Mouse (Mus musculus): ENCODE results near the gene Rtp2. TPM values are rescaled to one million over a fixed set of nuclear protein-coding genes. Genes with fewer than 3 reads are reported as not detected.

Rtp2 gene
- polyA plus RNA-seq (2012; rRNA removed; ENCODE audit: low replicate concordance): not detected in 2 replicates

DNA sequence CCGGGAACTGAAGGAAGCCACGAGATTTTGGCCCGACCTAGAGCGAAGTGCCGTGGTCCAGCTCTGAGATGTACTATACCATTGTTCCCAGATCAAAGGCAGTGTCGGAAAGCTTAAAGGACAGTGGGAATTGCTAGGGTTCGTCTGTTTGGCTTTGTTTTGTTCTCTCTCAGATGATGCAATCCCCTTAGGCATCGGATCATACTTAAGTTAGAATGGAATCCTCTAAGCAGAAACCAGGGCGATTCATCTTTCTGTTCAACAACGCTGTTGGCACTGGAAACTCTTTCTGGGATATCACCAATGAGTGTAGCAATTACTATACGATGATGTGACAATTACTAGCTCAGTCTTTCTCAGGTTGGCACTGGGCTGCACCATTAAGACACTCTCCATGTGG is at the start of gene Rtp2:
Gene Rtp2 (minus strand): TSS at position 101 of the 400 bp plus-strand sequence.

DNA sequence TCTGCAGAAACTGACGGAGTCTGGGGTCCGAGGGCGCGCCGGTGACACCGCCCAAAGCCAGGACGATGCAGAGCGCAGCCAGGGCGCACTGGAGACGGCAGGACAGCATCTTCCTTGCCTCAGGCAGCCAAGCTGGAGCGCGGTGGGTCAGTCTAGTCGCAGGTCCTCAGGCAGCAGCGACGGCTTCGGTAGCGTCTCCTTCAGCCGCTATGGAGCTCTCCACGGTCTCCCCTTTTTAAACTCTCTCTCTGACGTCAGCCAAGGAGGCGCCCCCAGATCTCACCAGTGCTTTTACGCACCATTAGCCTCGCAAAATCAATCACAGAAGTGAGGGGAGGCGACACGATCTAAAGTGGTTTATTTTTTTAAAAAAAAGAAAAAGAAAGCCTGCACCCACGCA is 41.6 kb downstream of the Rtp2 start, which contains the start of gene Sst:
Gene Sst (minus strand): TSS at position 323 of the 400 bp plus-strand sequence.

Other genes starting within 250 kb of the Rtp2 start
- gene Sst, start 41.4 kb downstream of the Rtp2 start, polyA plus RNA-seq (2012; rRNA removed; ENCODE audit: low replicate concordance): 122 and 232 TPM in 2 replicates
- gene Gm37419, start 56.1 kb upstream of the Rtp2 start, polyA plus RNA-seq (2012; rRNA removed; ENCODE audit: low replicate concordance): not detected in 2 replicates
- gene Bcl6, start 56.5 kb upstream of the Rtp2 start, polyA plus RNA-seq (2012; rRNA removed; ENCODE audit: low replicate concordance): 4.8 and 6.8 TPM in 2 replicates